In the genomic region with DNA sequence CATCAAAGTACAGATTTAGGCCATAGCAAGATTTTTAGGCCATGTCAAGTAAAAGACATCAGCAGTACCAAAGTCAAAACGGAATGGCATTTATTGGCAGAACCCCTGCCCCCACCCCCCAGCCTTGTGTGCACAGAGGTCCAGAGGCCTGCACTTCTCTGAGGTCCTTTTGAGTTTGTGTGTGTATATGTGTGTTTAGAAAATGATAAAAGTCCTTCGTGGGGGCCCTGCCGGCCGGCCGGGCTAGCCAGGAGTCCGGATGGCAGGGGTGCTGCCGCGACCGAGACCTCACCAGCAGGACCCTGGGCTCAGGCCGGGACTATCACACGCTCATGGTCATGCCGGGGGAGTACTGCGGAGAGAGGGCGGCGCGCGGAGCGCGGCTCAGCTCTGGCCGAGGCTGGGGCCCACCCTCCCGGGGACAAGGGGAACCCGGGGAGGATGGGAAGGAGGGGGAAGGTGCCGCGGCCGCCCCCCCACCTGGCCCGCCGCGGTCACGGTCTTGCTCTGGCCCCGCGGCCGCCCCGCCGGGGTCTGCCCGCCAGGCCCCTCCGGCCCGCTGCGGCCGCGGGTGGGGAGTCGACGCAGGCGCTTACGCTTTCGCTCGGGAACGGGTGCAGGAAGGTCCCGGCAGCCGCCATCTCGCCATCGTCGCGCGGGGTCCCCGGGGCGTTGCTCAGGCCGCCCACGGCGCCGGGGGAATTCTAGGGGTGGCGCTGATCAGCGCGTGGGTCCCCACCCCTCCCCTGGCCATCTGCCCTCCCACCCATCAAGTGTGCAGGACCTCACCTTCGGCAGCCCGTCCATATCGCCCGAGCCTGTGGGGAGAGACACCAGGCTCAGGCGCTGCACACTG, we compare ENCODE assay signal across 8 mouse cellular contexts. TPM values are rescaled to one million over a fixed set of nuclear protein-coding genes. Genes with fewer than 3 reads are reported as not detected.
DNase-seq lines count a peak whose midpoint lies in the region; ATAC-seq and TF ChIP-seq lines count a peak whose summit lies in the region.

No protein-coding gene starts in this region.

- H3K27ac ChIP-seq in forebrain, postnatal 0 days (ENCODE audit: low read depth, low read length), result peak overlapping the region; percentile 16; the same call in 1 of the 2 replicates
- H3K27ac ChIP-seq in liver, embryonic 15.5 days (replicated peaks), result no peak overlapping the region

- peaks cover 87% of the 10 kb centered on the region for H3K4me1 ChIP-seq in E14TG2a.4 (replicated peaks; ENCODE audit: low read depth, low read length)
- H3K4me1 ChIP-seq in forebrain, postnatal 0 days (ENCODE audit: insufficient read depth), result peaks cover 29% of the 10 kb centered on the region
- peaks cover 97% of the 10 kb centered on the region for H3K4me1 ChIP-seq in liver, embryonic 15.5 days (replicated peaks)

- peak overlapping the region; percentile 60 for H3K9ac ChIP-seq in forebrain, postnatal 0 days
- no peak overlapping the region for H3K9ac ChIP-seq in liver, embryonic 15.5 days

- ATAC-seq in forebrain, postnatal 0 days, result no peak
- no peak for ATAC-seq in liver, embryonic 15.5 days (ENCODE audit: insufficient read depth)

- WGBS in forebrain, postnatal 0 days, result 12% methylated on average over 50 of the region's 68 CpGs
- 65% methylated on average over 67 of the region's 68 CpGs for WGBS in liver, embryonic 15.5 days (ENCODE audit: insufficient replicate concordance)

- peak; percentile 47 for DNase-seq in embryo, embryonic 9.5 days (ENCODE audit: extremely low spot score)
- no peak for DNase-seq in embryo, embryonic 10.5 days (ENCODE audit: low spot score)
- DNase-seq in forebrain, postnatal 0 days, result no peak
- no peak for DNase-seq in right cerebral cortex, postnatal 36 days (ENCODE audit: low spot score in 2 of 2)
- DNase-seq in thymus, postnatal 10 days (ENCODE audit: low spot score in 2 of 2), result no peak
- no peak for DNase-seq in urinary bladder, postnatal 36 days (ENCODE audit: low spot score in 2 of 2)

- H3K27me3 ChIP-seq in E14TG2a.4 (ENCODE audit: insufficient read depth, low read length), result peaks cover 15% of the 10 kb centered on the region
- no peaks in the 10 kb centered on the region for H3K27me3 ChIP-seq in forebrain, postnatal 0 days (ENCODE audit: insufficient read depth, low read length)
- no peaks in the 10 kb centered on the region for H3K27me3 ChIP-seq in liver, embryonic 15.5 days

- no peak for TF ChIP-seq CTCF in E14TG2a.4 (conservative IDR thresholded peaks at IDR 0.05; ENCODE audit: low read length)
- TF ChIP-seq CTCF in forebrain, postnatal 0 days (IDR thresholded peaks at IDR 0.05; ENCODE audit: low read depth), result no peak

- peak overlapping the region; percentile 74 for H3K4me2 ChIP-seq in forebrain, postnatal 0 days (ENCODE audit: low read depth)
- peak overlapping the region; percentile 61 for H3K4me2 ChIP-seq in liver, embryonic 15.5 days

- H3K4me3 ChIP-seq in E14TG2a.4 (replicated peaks; ENCODE audit: low read length), result peak overlapping the region; percentile 93
- H3K4me3 ChIP-seq in forebrain, postnatal 0 days (ENCODE audit: low read depth, low read length), result peak overlapping the region; percentile 42
- H3K4me3 ChIP-seq in liver, embryonic 15.5 days (replicated peaks), result peak overlapping the region; percentile 32

- H3K9me3 ChIP-seq in E14TG2a.4 (ENCODE audit: low read length), result no peaks in the 10 kb centered on the region
- no peaks in the 10 kb centered on the region for H3K9me3 ChIP-seq in forebrain, postnatal 0 days (ENCODE audit: low read length)
- no peaks in the 10 kb centered on the region for H3K9me3 ChIP-seq in liver, embryonic 15.5 days (replicated peaks)

- H3K36me3 ChIP-seq in E14TG2a.4 (ENCODE audit: insufficient read depth, low read length), result peaks cover 57% of the 10 kb centered on the region
- peaks cover 8% of the 10 kb centered on the region; the same call in 1 of the 2 replicates for H3K36me3 ChIP-seq in forebrain, postnatal 0 days (ENCODE audit: insufficient read depth)
- peaks cover 32% of the 10 kb centered on the region for H3K36me3 ChIP-seq in liver, embryonic 15.5 days (replicated peaks)

RNA-seq across cellular contexts. Expression of a gene that starts 3.5 kb away (rescaled TPM):
- 127 and 136 TPM in 2 replicates for total RNA-seq in forebrain, postnatal 0 days (2014; rRNA removed)
- 93.3 and 106 TPM in 2 replicates for polyA plus RNA-seq in forebrain, postnatal 0 days (2015; fragmentation: Nextera tagmentation; extraction: Ambion mirVana)
- 43.2 and 44.7 TPM in 2 replicates for polyA plus RNA-seq in liver, embryonic 15.5 days (2015; fragmentation: Nextera tagmentation; extraction: Ambion mirVana)

RNA-seq across cellular contexts. Expression of a gene that starts 11.0 kb away (rescaled TPM):
- 197 and 249 TPM in 2 replicates for total RNA-seq in forebrain, postnatal 0 days (2014; rRNA removed)
- 204 and 221 TPM in 2 replicates for polyA plus RNA-seq in forebrain, postnatal 0 days (2015; fragmentation: Nextera tagmentation; extraction: Ambion mirVana)
- 37.8 and 47.7 TPM in 2 replicates for polyA plus RNA-seq in liver, embryonic 15.5 days (2015; fragmentation: Nextera tagmentation; extraction: Ambion mirVana)

RNA-seq across cellular contexts. Expression of a gene that starts 18.3 kb away (rescaled TPM):
- 1.4 and 2.8 TPM in 2 replicates for total RNA-seq in forebrain, postnatal 0 days (2014; rRNA removed)
- 1.2 TPM in 2 replicates for polyA plus RNA-seq in forebrain, postnatal 0 days (2015; fragmentation: Nextera tagmentation; extraction: Ambion mirVana)
- polyA plus RNA-seq in liver, embryonic 15.5 days (2015; fragmentation: Nextera tagmentation; extraction: Ambion mirVana), result 7.2 and 7.4 TPM in 2 replicates

RNA-seq across cellular contexts. Expression of a gene that starts 34.6 kb away (rescaled TPM):
- 0.90 TPM in 1 of 2 replicates, not detected in the other for total RNA-seq in forebrain, postnatal 0 days (2014; rRNA removed)
- 0.18 and 0.26 TPM in 2 replicates for polyA plus RNA-seq in forebrain, postnatal 0 days (2015; fragmentation: Nextera tagmentation; extraction: Ambion mirVana)
- polyA plus RNA-seq in liver, embryonic 15.5 days (2015; fragmentation: Nextera tagmentation; extraction: Ambion mirVana), result 3.4 and 4.3 TPM in 2 replicates

RNA-seq across cellular contexts. Expression of a gene that starts 58.4 kb away (rescaled TPM):
- total RNA-seq in forebrain, postnatal 0 days (2014; rRNA removed), result 16.2 and 18.4 TPM in 2 replicates
- polyA plus RNA-seq in forebrain, postnatal 0 days (2015; fragmentation: Nextera tagmentation; extraction: Ambion mirVana), result 9.7 and 11.0 TPM in 2 replicates
- 11.8 and 14.2 TPM in 2 replicates for polyA plus RNA-seq in liver, embryonic 15.5 days (2015; fragmentation: Nextera tagmentation; extraction: Ambion mirVana)

Comparison
In these comparisons a context has a peak if more than half of its experiments do, and no peak if none do; other contexts are left out.
1. H3K4me3 ChIP-seq: peak in every context shown above with its lines; median percentile 93 in E14TG2a.4; 42 in forebrain, postnatal 0 days; 32 in liver, embryonic 15.5 days.